Mouse (Mus musculus) kidney, postnatal 10 days (tissue): Measurements from ENCODE around the gene Snx7.

Experiments
- DNase-seq: peaks from one replicate; pipeline ENCODE4 v3.0.0; 2021; ENCODE audit warnings: mixed read lengths

Snx7 gene

GRCm38 (mm10) chr3:117814218-117814617, 54.5 kb downstream of the Snx7 start:
- no peak for DNase-seq

GRCm38 (mm10) chr3:117812135-117812534, 56.6 kb downstream of the Snx7 start:
- no peak for DNase-seq

- DNase-seq = no peak
These were observed 63.0 kb downstream of the Snx7 start for GRCm38 (mm10) chr3:117805782-117806181.

- DNase-seq = no peak
These were observed 74.2 kb downstream of the Snx7 start for GRCm38 (mm10) chr3:117794501-117794900.

GRCm38 (mm10) chr3:117791951-117792350, 76.8 kb downstream of the Snx7 start:
- DNase-seq = no peak

GRCm38 (mm10) chr3:117791273-117791672, 77.5 kb downstream of the Snx7 start:
- DNase-seq = no peak

GRCm38 (mm10) chr3:117788800-117789693, 79.7 kb downstream of the Snx7 start:
- DNase-seq = peak; percentile 37

- DNase-seq = peak; percentile 31
These were observed 81.5 kb downstream of the Snx7 start for GRCm38 (mm10) chr3:117787247-117787646.

GRCm38 (mm10) chr3:117752151-117752757, 116.5 kb downstream of the Snx7 start:
- no peak for DNase-seq

- DNase-seq = no peak
These were observed 117.1 kb downstream of the Snx7 start for GRCm38 (mm10) chr3:117751665-117752064.

- no peak for DNase-seq
These were observed 119.5 kb downstream of the Snx7 start for GRCm38 (mm10) chr3:117749256-117749655.

- DNase-seq = no peak
These were observed 129.0 kb downstream of the Snx7 start for GRCm38 (mm10) chr3:117739760-117740159.

- no peak for DNase-seq
These were observed 136.1 kb downstream of the Snx7 start for GRCm38 (mm10) chr3:117732661-117733060.
